Mouse (Mus musculus) duodenum, adult 2 months (tissue): ENCODE measurements around the gene Jak1. TPM values are rescaled to one million over a fixed set of nuclear protein-coding genes. Genes with fewer than 3 reads are reported as not detected.

ENCODE experiments used
- polyA plus RNA-seq: library from polyadenylated mRNA; depleted of rRNA; stranded (reverse); fragments of >200 nt; gene quantifications from 2 replicates; pipeline ENCODE4 v1.2.3, GENCODE M21; 2012; ENCODE audit warnings: low replicate concordance; rRNA removed

Jak1 gene
- polyA plus RNA-seq = 9.5 and 28.2 TPM in 2 replicates

DNA sequence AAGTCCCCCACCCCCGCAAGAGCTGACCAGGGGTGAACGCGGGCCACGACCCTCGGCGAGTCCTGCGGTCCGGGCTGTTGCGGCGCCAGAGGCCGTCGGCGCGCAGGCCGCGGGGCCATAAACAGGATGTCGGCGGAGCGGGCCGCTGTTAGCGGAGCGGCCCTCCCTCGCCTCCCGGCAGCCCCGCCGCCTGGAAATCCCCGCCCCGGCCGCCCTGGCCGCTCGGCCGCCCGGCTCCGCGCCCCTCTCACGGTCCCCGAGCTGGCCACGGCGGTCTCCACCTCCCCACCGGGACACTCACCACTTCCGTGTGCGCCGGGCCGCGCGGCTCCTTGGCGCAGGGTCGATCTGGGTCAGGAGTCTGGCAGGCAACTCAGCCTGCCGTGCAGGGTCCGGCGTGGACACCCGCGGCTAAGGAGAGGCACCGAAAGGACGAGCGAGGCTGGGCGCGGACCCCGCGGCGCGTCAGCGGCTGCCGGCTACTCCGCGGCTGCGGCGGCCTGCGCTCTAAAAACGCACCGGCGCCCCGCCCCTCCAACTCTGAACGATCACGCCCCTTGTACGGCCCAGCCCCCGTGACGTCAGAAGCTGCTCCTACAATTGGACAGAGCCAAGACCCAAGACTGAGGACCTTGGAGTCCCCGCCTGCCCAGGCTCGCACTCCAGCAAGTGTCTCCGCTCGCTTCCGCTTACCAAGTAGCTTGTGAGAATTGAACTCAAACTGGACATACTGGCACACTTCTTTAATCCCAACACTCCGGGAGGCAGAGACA is at the start of gene Jak1:
Gene Jak1, minus strand, starts transcription at position 542 of the 773 bp plus-strand sequence.

Other genes with a start within 250 kb of the Jak1 start
- gene Gm10577, start 244.6 kb downstream of the Jak1 start, polyA plus RNA-seq = not detected in 2 replicates
- gene Raver2, start 196.3 kb downstream of the Jak1 start, polyA plus RNA-seq = 0.38 and 0.77 TPM in 2 replicates
- 0.39 and 3.5 TPM in 2 replicates for gene Ak4, start 154.0 kb upstream of the Jak1 start, polyA plus RNA-seq
- gene Dnajc6, start 231.4 kb upstream of the Jak1 start, polyA plus RNA-seq = 0.14 and 0.25 TPM in 2 replicates